Mouse (Mus musculus) myocyte (in vitro differentiated cells): Measurements from ENCODE around the gene Abhd14a.

Experiments used
- POLR2A ChIP-seq: IDR thresholded peaks from one replicate; pipeline ENCODE4 v1.6.1; 2011; ENCODE audit warnings: low read depth, mild to moderate bottlenecking, control low read depth, moderate library complexity; ENCODE audit not compliant: insufficient read length
- POLR2AphosphoS2 ChIP-seq: IDR thresholded peaks from one replicate; pipeline ENCODE4 v1.6.1; 2011; ENCODE audit warnings: low read depth, control low read depth; ENCODE audit not compliant: insufficient read length

- TF ChIP-seq POLR2A: no peak
- TF ChIP-seq POLR2AphosphoS2: no peak
These were observed 40.9 kb downstream of the Abhd14a start for GRCm38 (mm10) chr9:106406443-106407078.
